Mouse (Mus musculus): Measurements from ENCODE around the gene Tas2r134.

Tas2r134 gene

DNA sequence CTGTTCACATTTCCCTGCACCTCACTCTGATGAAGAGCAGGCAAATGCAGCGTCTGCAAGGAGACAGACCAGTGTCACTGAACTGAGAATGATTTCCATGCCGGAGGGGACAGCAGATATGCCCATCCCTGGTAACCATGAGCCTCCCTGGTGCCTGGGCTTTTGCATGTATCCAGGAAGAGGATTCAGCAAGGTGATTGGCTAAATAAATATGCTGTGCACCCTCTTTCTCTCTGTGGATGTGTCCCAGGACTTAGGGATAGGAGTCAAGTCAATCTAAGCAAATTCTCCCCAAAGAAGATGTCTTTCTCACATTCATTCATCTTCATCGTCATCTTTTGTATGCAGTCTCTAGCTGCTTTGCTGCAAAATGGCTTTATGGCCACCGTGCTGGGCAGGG is at the start of gene Tas2r134:
Gene Tas2r134 (plus strand): TSS at position 301 of the 400 bp plus-strand sequence.
- no peak for DNase-seq (ENCODE audit: low spot score in 2 of 2)

DNA sequence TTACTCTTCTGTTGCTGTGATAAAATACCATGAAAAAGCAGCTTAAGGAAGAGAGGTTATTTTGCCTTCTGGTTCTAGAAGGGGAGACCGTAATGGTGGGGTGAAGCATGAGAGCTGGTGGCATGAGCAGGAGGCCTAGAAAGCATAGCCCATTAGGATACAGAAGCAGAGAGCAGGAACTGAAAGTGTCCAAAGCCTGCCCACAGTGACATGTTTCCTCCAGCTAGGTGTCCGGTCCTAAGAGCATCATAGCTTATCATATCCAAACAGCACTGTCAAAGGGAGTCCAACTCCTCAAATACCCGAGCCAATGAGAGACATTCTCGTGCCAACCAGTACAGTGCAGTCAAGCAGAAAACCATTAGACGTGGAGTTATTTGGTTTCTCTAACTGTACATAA is 47.5 kb upstream of the Tas2r134 start:
- no peak for DNase-seq (ENCODE audit: low spot score in 2 of 2)

DNA sequence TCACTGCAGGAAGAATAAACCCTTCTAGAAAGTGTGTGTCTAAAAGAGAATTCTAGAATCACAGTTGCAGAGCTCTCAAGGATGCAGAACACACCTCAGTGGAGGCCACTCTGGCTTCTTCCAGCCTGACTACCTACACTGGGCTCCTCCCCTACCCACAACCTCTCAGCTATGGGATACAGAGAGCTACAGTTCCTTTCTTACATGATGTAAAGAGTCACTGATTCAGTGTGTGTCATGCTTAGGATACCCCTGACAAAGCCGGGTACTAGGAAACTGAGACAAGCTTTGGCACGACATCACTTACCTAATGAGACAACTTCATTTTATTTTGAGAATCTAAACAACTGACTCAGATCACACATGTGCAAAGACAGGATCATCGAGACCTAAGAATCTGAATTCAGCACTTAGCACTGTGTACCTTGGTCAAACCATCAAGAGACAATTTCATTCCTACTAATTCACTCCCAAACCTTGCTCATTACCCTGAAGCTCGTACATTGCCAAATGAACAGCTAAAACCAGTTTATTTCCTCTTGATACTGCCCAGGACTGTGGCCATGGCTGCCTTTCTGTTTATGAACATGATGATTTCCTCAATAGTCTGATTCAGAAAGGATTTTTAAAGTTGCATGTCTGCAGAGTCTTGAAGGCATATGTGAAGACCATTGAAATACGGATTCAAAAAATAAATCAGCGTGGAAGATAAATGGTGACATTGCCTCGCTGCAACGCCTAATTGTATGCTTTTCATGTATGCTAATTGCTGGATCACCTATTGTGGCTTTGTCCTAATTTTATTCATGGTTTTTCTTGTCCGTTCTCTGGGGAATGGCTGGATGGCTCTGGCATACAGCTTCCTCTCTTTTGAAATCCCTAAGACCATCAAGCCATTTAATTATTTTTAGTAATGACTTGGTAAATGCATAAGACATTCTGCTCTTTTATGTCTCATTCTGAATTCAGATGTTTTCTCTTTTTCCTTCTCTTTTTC is 43.0 kb upstream of the Tas2r134 start:
- no peak for DNase-seq (ENCODE audit: low spot score in 2 of 2)

DNA sequence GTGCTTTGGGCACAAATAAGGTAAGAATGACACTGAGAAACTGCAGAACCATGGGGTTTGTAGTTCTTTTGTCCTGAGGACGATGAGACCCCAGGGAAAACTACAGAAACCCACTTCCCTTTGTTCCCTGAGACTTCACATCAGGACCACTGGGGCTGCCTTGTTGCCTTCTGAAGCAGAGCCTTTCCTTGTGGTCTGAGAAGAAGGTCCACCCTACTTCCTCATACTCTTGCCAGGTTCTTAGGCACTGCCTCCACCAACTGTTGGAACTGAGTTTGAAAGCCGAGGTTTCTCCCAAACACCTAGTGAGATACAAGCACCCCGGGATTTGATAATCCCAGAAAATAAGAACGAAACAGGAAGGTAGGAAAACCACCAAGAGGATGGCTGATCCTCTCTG is 39.0 kb upstream of the Tas2r134 start:
- DNase-seq (ENCODE audit: low spot score in 2 of 2), result no peak

DNA sequence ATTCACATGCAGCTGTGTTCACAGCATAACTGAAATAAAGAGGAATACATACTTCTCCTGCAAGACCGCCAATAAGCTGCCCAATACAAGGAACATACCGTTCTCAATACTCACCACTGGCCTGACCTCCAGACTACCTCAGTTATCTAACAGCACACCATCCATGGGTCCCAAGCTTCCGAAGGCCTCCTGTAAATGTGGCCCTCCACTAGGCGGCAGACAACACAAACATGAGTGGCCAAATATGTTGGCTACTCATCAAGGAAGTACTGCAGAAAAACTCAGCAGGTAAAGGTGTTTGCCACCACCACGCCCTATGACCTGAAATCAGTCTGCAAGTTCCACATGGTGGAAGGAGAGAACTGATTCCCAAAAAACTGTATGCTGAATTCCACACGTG is 38.4 kb upstream of the Tas2r134 start:
- DNase-seq (ENCODE audit: low spot score in 2 of 2), result no peak

DNA sequence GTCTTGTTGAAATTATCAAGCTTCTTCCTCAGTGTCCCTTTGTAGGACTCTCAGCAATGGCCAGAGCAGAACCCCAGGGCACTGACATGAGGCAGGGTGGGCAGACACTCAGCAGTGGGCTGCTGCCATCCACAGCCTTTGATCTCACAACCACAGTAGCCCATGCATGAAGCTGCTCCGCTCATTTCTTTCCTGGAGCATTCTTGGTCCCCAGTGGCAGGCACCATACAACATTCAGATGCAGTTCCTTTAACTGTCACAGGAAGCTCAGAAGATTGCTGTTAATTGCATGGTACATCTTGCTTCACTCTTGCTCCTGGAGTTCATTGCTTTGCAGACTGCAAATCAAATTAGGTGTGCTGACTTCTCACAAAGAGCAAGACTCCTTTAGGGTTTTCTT is 37.7 kb upstream of the Tas2r134 start:
- DNase-seq (ENCODE audit: low spot score in 2 of 2), result no peak

DNA sequence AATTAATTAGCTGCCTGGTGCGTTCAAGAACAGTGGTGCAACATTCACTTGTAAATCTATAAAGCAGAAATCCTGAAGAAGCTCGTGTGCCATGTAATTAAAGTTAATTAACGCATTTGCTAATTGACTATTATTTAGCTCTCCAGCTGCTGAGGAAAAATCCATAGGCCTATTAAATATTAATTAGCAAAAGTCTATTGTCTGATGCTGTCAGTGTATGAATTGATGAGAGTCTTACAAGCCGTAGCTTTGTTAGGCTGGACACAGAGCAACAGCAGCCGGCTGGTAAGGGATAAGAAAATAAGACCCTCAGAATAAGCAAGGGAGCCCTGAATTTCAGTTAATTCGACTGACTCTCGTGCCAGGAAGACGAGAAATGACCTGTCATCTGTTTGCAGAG is 37.0 kb upstream of the Tas2r134 start:
- DNase-seq (ENCODE audit: low spot score in 2 of 2), result no peak

DNA sequence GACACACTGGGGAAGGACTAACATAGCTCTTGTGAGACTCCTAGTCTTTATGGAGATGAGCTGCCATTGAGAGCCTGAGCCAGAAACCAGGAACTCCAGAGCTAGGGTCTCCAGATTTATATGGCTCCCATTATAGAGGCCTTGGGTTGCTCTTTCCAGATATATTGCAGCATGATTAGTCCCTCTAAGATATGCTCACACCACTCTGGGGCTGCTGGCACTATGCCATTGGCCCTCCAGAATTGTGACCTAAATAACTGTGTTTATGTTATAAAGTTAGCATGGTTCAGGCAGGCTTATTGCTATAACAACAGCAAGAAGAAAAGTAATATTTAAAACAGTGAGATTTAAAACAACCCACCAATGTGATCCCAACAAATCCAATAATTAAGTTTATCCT is 35.2 kb upstream of the Tas2r134 start:
- DNase-seq (ENCODE audit: low spot score in 2 of 2), result no peak

DNA sequence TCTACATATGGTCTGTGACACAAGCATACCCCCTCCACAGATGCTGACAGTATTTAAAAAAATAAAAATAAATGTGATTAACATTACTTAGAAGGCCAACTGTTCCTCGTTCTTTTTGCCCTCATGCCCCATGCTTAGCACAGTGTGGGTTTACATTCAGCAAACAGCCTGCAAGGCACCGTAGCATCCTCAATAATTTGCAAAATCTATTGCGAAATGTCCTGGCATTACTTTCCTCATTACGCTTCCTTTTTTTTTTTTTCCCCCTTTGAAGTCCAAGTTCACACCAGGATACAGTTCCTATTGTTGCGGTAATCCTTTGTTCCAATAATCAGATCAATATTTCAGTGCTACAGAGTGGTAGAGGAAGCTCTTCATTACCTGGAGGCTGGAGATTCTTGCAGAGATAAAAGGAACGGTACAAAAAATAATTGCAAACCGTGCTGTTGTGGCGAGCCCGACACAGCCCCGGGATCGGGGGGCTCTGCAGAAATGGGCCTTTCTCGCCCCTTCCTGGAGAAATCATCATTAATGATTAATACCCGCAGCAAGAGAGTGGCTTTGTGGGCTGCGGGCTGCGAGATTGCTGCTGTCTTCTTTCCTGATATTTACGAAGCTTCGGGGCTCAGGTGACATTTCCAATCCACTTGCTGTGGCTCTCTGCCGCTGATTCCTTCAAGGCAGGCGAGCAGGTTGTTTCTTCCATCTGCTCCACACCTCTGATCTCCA is 27.7 kb upstream of the Tas2r134 start:
- no peak for DNase-seq (ENCODE audit: low spot score in 2 of 2)

DNA sequence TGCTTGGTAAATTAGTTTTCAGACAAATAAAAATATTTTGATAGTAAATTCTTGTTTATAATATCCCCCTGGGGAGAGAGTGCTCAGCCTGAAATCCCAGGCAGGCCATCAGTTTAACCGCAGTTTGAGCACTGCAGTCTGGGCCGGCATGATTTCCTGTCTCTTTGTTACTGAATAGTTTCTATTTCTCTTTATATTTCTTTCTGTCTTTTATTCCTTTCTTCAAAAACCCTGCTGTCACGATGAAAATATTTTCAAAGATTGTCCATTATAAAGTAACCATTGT is 27.2 kb upstream of the Tas2r134 start:
- DNase-seq (ENCODE audit: low spot score in 2 of 2), result no peak

DNA sequence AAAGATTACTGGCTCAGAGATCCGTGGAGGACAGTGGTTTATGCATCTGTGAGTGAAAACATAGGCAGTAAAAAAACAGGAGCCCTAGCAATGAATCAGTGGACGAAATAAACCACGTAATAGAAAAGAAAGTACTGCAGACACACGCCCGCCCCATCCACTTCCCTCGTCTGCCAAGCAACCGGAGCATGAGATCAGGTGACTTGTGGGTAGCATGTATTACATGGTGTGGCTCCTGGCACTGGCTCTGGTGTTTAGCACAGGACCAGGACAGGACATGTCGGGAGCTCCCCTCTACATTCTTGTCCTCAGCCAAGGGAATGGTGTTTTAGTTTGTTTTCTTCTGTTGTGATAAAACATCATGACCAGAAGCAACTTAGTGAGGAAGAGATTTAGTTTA is 26.4 kb upstream of the Tas2r134 start:
- DNase-seq (ENCODE audit: low spot score in 2 of 2), result no peak

DNA sequence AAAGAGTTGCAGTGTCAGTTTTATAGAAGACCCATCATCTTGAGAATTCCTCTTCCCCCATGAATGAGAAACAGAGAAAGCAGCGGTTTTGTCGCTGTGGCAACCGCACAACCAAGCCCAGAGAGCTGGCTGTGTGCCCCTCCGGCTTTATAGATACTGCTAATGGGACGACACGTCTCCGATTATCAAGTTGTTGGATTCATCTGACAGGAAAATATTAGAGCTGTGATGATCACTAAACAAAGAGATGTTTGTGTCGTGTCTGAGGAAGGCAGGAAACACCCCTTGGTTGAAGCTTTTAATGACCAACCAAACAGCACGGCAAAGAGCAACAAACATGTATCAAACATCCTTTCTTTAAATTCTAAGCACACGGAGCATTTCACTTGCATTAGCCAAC is 17.0 kb upstream of the Tas2r134 start:
- DNase-seq (ENCODE audit: low spot score in 2 of 2), result peak in 1 of 2 experiments; percentile 34

DNA sequence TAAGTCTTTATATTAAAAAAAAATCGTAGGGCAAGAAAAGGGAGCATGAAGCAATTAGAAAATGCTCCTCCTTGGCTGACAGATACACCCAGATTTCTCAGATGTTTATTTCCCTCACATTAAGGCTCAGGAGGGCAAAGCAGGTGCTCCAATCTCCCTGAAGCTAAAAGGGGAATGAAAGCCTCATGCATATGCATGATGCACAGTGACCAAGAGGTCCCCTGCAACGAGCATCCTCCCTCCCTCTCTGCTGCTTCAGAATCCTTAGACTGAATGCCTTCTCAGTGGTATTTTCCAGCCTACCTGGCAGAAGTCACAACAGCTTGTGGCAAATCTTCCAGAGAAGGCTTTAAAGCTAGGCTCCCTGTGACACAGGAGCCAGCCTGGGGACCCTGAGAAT is 16.4 kb upstream of the Tas2r134 start:
- DNase-seq (ENCODE audit: low spot score in 2 of 2), result no peak

DNA sequence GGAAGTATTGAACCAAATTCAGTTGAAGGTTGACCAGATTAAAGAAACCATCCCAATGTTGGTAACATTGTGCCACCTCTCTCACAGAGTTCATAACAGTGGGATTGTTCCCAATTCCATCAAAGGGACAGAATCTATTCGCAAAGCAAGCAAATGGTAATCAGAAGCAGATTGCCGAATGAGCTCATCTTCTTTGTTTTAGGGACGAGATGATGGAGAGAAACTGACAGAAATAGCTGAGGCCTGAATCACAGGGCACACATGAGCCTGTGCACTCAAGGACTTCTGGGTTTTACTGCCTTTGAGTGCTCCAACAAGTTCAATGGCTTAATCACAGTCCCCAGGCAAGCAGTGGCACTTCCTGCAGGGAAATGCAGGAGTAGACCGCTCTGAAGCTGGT is 13.6 kb upstream of the Tas2r134 start:
- DNase-seq (ENCODE audit: low spot score in 2 of 2), result no peak

DNA sequence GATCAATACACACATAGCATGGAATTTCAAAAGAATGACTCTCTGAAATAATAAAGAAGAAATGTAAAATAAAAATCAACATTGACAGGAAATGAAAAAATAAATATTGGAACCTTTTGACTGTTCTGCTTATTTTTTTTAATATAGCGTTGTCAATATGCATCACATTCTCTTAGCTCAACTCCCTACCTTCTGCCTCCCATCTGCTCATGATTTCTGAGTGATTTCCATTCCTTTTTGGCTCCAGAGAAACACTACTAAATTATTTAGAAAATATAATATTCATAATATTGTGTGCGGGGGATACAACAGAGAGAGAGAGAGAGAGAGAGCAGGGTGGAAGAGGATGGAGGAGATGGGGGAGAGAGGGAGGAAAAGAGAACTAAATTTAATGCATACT is 5.4 kb upstream of the Tas2r134 start:
- DNase-seq (ENCODE audit: low spot score in 2 of 2), result no peak

DNA sequence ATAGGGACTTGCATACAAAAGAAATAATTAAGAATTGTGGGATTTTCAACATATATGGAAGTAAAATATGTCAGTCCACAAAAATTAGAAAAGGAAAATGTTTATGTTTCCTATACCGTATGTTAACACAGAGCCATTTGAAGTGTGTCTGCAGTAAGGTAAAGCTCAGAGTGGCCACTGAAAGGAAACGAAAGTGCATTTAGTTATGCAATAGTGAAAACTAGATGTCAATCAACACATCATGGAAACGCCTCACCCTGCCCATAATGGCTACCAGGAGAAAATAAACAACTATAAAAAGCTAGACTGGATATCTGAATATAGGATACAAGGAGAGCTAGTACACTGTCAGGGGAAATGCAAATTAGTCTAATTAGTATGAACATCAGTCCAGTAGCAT is 1.3 kb upstream of the Tas2r134 start:
- no peak for DNase-seq (ENCODE audit: low spot score in 2 of 2)

DNA sequence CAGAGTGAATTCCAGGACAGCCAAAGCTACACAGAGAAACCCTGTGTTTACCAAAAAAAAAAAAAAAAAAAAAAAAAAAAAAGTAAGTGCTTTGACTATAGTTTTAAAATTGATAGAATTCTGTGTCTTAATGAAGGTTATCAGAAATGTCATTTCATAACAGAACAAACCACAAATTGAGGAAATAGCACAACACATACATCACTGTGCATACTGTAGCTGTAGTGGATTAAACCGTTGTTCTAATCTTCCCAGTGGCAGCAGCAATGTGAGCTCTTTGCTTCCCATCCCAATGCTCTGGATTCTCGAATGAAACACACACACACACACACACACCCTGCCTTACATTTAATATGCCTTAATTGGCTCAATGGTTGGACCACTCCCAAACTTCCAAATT is 4.1 kb downstream of the Tas2r134 start:
- DNase-seq (ENCODE audit: low spot score in 2 of 2), result no peak

DNA sequence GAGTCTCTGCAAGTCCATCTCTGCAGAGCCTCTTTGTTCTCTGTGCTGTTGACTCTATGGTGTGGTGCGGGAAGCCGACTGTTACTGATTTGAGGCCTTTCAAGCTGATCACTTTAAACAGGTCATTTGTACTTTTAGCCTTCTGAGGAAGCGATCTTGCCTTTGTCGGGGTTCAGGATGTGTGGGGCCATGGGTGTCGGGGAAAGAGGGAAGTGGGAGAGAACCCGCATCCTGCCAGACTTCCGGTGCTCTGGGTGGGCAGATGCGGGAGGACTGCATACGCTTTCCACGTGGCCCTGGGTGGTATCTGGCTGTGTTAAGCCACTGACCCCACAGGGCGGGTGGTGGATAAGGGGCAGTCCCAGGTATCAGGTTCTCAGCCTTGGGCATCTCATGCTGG is 10.4 kb downstream of the Tas2r134 start:
- no peak for DNase-seq (ENCODE audit: low spot score in 2 of 2)

DNA sequence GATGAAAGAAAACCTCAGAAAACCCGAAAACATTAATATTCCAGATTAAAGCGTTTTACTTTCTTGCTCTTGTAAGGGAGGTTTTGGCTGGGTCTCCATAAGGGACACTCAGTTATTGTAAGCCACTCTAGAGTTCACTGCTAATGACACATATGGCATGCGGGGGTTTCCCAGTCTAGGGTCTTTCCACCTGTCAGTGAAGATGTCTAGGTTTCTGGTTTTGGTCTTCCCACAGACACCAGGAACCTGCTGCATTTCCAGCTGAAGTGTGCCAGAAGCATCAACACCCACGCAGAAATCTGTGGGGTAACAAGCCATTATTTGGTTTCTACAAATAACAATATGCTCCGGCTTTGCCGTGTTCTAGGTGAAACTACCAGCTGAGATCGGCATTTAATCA is 14.3 kb downstream of the Tas2r134 start:
- DNase-seq (ENCODE audit: low spot score in 2 of 2), result no peak

DNA sequence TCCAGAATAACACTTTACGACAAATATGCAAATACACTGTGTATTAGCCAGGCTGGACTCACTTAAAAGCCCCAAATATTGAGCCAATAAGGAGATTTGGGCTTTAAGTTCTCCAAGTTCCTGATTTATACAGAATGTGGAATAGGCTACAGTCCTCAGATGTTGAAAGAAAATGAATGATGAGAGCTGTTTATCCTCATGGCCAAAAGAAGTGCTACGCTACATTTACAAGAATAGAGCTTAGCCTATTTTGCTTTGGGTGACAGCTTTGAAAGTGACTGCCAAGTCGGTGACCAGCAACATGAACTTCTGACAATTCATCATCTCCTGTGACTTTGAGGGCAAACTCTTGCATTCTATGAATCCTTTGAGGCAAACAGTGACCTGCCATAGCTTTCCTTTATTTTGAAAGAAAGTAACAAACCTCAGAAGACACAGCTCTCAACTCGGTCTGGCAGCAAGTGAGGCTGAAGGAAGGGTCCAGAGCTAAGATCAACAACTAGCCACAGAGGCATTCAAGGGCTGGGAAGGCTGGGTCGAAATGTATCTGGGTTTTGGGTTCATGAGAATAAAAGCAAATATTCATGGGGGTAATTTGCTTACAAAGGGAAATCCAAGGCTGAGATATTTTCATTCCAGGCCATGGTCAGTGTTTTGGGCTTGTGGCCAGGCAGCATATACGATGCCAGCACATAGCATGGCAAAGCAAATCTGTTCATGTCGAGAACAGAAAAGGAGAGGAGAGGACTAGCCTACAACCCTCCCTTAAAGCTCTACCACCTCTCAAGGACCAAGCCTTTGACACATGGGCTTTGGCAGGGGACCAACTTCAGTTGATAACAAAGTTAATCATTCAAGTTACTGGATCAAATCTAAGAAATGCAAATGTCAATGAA is 16.2 kb downstream of the Tas2r134 start:
- DNase-seq (ENCODE audit: low spot score in 2 of 2), result peak in 1 of 2 experiments; percentile 27

DNA sequence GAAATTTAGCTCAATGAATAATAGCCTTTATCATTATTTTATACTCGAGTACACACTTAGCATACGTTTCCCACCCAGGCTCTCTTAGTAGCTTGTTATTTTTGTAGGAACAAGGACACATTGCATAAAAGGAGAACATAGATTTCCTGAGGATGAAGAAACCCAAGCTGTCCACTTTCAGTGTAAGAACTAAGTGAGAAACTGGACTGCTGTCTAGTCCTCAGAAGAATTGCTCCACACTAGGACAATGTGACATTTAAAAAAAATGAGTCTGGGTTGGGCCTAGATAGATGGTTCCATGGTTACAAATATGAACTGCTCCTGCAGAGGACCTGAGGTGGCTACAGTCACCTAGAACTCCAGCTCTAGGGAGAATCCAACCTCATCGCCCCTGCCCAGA is 20.7 kb downstream of the Tas2r134 start:
- DNase-seq (ENCODE audit: low spot score in 2 of 2), result no peak

DNA sequence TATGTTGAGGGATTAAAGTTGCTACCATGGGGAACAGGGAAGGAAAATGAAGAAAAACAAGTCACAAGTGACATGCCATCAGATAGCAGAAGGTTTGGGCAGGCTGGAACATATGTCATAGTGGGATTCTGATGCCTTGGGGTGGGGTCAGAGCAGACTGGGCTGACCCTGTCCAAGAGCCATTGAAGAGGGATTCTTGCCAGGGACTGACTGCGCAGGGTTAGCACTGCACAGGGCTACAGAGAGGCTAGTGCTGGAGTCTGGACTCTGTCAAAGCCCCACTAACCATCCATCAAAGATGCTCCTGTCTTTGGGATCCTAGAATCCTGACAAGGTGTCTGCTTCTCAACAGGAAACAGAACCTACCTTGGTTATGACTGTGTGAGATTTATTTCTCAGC is 22.6 kb downstream of the Tas2r134 start:
- DNase-seq (ENCODE audit: low spot score in 2 of 2), result no peak
